Comparison of ENCODE assay signal across 8 mouse cellular contexts in the genomic region with DNA sequence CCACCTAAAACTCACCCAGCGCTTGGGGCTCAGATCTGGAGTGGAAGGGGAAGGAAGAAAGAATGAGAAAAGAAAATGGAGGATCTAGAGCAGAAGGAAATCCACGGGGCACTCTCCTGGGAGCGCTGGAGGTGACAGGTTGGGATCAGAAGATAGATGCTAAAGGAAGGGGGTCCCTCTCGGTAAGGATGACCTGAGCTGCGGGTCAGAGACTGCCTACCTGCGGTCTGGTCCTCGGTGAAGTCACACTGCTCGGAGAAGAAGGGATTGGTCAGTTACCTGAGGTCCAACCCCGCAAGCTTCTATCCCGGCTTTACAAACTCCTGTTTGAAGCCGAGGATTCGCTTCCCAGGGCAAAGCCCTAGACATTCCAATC. TPM values are rescaled to one million over a fixed set of nuclear protein-coding genes. Genes with fewer than 3 reads are reported as not detected.
DNase-seq lines count a peak whose midpoint lies in the region; ATAC-seq and TF ChIP-seq lines count a peak whose summit lies in the region.

No protein-coding gene starts in this region.

- H3K27ac ChIP-seq in heart, embryonic 15.5 days = peak overlapping the region; percentile 98
- peak overlapping the region; percentile 51 for H3K27ac ChIP-seq in ES-E14 (ENCODE audit: insufficient read depth, low read depth, low read length, poor library complexity, severe bottlenecking)
- peak overlapping the region; percentile 78 for H3K27ac ChIP-seq in forebrain, embryonic 11.5 days (ENCODE audit: low read depth, low read length)
- peak overlapping the region; percentile 91 for H3K27ac ChIP-seq in liver, embryonic 13.5 days

- peaks cover 67% of the 10 kb centered on the region for H3K4me1 ChIP-seq in heart, embryonic 15.5 days (replicated peaks)
- H3K4me1 ChIP-seq in ES-E14 (ENCODE audit: control insufficient read depth in 2 of 2, insufficient read depth in 2 of 2, low read length in 2 of 2, poor library complexity in 1 of 2) = peaks cover 2 to 33% of the 10 kb centered on the region in 2 experiments; a peak in 3 of 4 replicates
- H3K4me1 ChIP-seq in forebrain, embryonic 11.5 days (replicated peaks; ENCODE audit: control insufficient read depth, insufficient read depth, low read length) = peaks cover 12% of the 10 kb centered on the region
- H3K4me1 ChIP-seq in liver, embryonic 13.5 days (replicated peaks) = peaks cover 66% of the 10 kb centered on the region

- 0% methylated on average over 12 of the region's 12 CpGs for WGBS in heart, embryonic 15.5 days
- 0% methylated on average over 12 of the region's 12 CpGs for WGBS in forebrain, embryonic 11.5 days
- WGBS in liver, embryonic 13.5 days (ENCODE audit: insufficient replicate concordance) = 1% methylated on average over 12 of the region's 12 CpGs

- H3K4me2 ChIP-seq in heart, embryonic 15.5 days = peak overlapping the region; percentile 77
- H3K4me2 ChIP-seq in forebrain, embryonic 11.5 days (ENCODE audit: low read depth, low read length, severe bottlenecking) = peak overlapping the region; percentile 86
- H3K4me2 ChIP-seq in liver, embryonic 13.5 days = peak overlapping the region; percentile 93

- peaks cover 23% of the 10 kb centered on the region for H3K36me3 ChIP-seq in heart, embryonic 15.5 days
- H3K36me3 ChIP-seq in ES-E14 (ENCODE audit: control insufficient read depth, insufficient read depth, low read length, poor library complexity, severe bottlenecking) = peaks cover 31% of the 10 kb centered on the region
- H3K36me3 ChIP-seq in forebrain, embryonic 11.5 days (ENCODE audit: control insufficient read depth, insufficient read depth, low read length) = peaks cover 10% of the 10 kb centered on the region; the same call in 1 of the 2 replicates
- H3K36me3 ChIP-seq in liver, embryonic 13.5 days = peaks cover 40% of the 10 kb centered on the region

- H3K4me3 ChIP-seq in heart, embryonic 15.5 days = peak overlapping the region; percentile 93
- H3K4me3 ChIP-seq in ES-E14 (ENCODE audit: insufficient read depth in 1 of 2, low read depth in 1 of 2, low read length in 2 of 2, poor library complexity in 1 of 2, severe bottlenecking in 1 of 2) = peak overlapping the region; percentile 83 to 95
- H3K4me3 ChIP-seq in forebrain, embryonic 11.5 days (ENCODE audit: low read depth, low read length) = peak overlapping the region; percentile 78
- peak overlapping the region; percentile 88 for H3K4me3 ChIP-seq in liver, embryonic 13.5 days (replicated peaks)

- H3K9me3 ChIP-seq in heart, embryonic 15.5 days (replicated peaks) = no peaks in the 10 kb centered on the region
- H3K9me3 ChIP-seq in ES-E14 (ENCODE audit: control insufficient read depth, insufficient read depth, low read depth, low read length) = no peaks in the 10 kb centered on the region
- H3K9me3 ChIP-seq in forebrain, embryonic 11.5 days (ENCODE audit: control insufficient read depth, low read length) = no peaks in the 10 kb centered on the region
- no peaks in the 10 kb centered on the region for H3K9me3 ChIP-seq in liver, embryonic 13.5 days (replicated peaks)

- in situ Hi-C loops in ES-E14 (cut with MboI; ENCODE audit: low sequenced_read_pairs in 2 of 2, unreplicated experiment in 2 of 2) = no loop called here

- intact Hi-C loops in gastrocnemius, postnatal 14 days (cut with DNase I; ENCODE audit: low total_unique reads) = no loop called here

- peak overlapping the region; percentile 95 for H3K9ac ChIP-seq in heart, embryonic 15.5 days
- H3K9ac ChIP-seq in ES-E14 (ENCODE audit: insufficient read depth, low read depth, low read length, poor library complexity, severe bottlenecking) = peak overlapping the region; percentile 82
- peak overlapping the region; percentile 88 for H3K9ac ChIP-seq in forebrain, embryonic 11.5 days (ENCODE audit: low read length)
- H3K9ac ChIP-seq in liver, embryonic 13.5 days = peak overlapping the region; percentile 93

- ATAC-seq in heart, embryonic 15.5 days (replicated peaks; ENCODE audit: insufficient number of reproducible peaks, insufficient read depth, low FRiP score, low read depth) = peak; percentile 3; the same call in 1 of the 2 replicates
- no peak for ATAC-seq in forebrain, embryonic 11.5 days (replicated peaks; ENCODE audit: low FRiP score)
- peak; percentile 47 for ATAC-seq in liver, embryonic 13.5 days (ENCODE audit: low read depth)

- no peak for DNase-seq in heart, adult 9 months (ENCODE audit: low spot score in 2 of 2)
- no peak for DNase-seq in ES-E14 (ENCODE audit: low read depth, low spot score)
- DNase-seq in forebrain, embryonic 11.5 days (ENCODE audit: low spot score) = no peak
- no peak for DNase-seq in liver, embryonic 13.5 days
- DNase-seq in thymus, postnatal 4 days = no peak
- no peak for DNase-seq in left cerebral cortex, adult 11 months (ENCODE audit: low spot score)
- no peak for DNase-seq in gastrocnemius, postnatal 14 days

- H3K27me3 ChIP-seq in heart, embryonic 15.5 days = no peaks in the 10 kb centered on the region
- H3K27me3 ChIP-seq in forebrain, embryonic 11.5 days (ENCODE audit: control insufficient read depth, insufficient read depth, low read length) = no peaks in the 10 kb centered on the region
- no peaks in the 10 kb centered on the region for H3K27me3 ChIP-seq in liver, embryonic 13.5 days

TF ChIP-seq in ES-E14, 5 proteins besides CTCF, POLR2A, EP300 and RAD21:
- TF ChIP-seq CHD2 (IDR thresholded peaks at IDR 0.05; ENCODE audit: low read depth, low read length) = no peak

RNA-seq across cellular contexts. Expression of gene Myl6, which starts 0.6 kb away (rescaled TPM):
- polyA plus RNA-seq in heart, embryonic 15.5 days (2015; fragmentation: Nextera tagmentation; extraction: Ambion mirVana) = 1,051 and 1,154 TPM in 2 replicates
- total RNA-seq in ES-E14 (2012; rRNA removed) = 894 and 1,090 TPM in 2 replicates
- polyA plus RNA-seq in forebrain, embryonic 11.5 days (2014; fragmentation: Nextera tagmentation; extraction: Ambion mirVana) = 620 and 659 TPM in 2 replicates
- 498 and 524 TPM in 2 replicates for polyA plus RNA-seq in liver, embryonic 13.5 days (2015; fragmentation: Nextera tagmentation; extraction: Ambion mirVana)
- total RNA-seq in gastrocnemius, postnatal 14 days (2021) = 100 to 1,000 TPM; 214 to 276 TPM

RNA-seq across cellular contexts. Expression of gene Myl6b, which starts 5.2 kb away (rescaled TPM):
- 4.3 and 4.6 TPM in 2 replicates for polyA plus RNA-seq in heart, embryonic 15.5 days (2015; fragmentation: Nextera tagmentation; extraction: Ambion mirVana)
- total RNA-seq in ES-E14 (2012; rRNA removed) = 2.0 and 3.7 TPM in 2 replicates
- 3.0 and 3.4 TPM in 2 replicates for polyA plus RNA-seq in forebrain, embryonic 11.5 days (2014; fragmentation: Nextera tagmentation; extraction: Ambion mirVana)
- 1.2 and 1.3 TPM in 2 replicates for polyA plus RNA-seq in liver, embryonic 13.5 days (2015; fragmentation: Nextera tagmentation; extraction: Ambion mirVana)
- 100 to 1,000 TPM in 1 of 2 experiments, 10 to 100 TPM in 1; 54.6 to 180 TPM for total RNA-seq in gastrocnemius, postnatal 14 days (2021)

RNA-seq across cellular contexts. Expression of gene Esyt1, which starts 32.4 kb away (rescaled TPM):
- 19.4 and 29.0 TPM in 2 replicates for polyA plus RNA-seq in heart, embryonic 15.5 days (2015; fragmentation: Nextera tagmentation; extraction: Ambion mirVana)
- total RNA-seq in ES-E14 (2012; rRNA removed) = 62.7 and 135 TPM in 2 replicates
- 15.2 and 18.1 TPM in 2 replicates for polyA plus RNA-seq in forebrain, embryonic 11.5 days (2014; fragmentation: Nextera tagmentation; extraction: Ambion mirVana)
- polyA plus RNA-seq in liver, embryonic 13.5 days (2015; fragmentation: Nextera tagmentation; extraction: Ambion mirVana) = 9.9 and 10.6 TPM in 2 replicates
- 10 to 100 TPM; 21.6 to 24.0 TPM for total RNA-seq in gastrocnemius, postnatal 14 days (2021)

RNA-seq across cellular contexts. Expression of gene Smarcc2, which starts 34.3 kb away (rescaled TPM):
- polyA plus RNA-seq in heart, embryonic 15.5 days (2015; fragmentation: Nextera tagmentation; extraction: Ambion mirVana) = 59.2 and 60.3 TPM in 2 replicates
- total RNA-seq in ES-E14 (2012; rRNA removed) = 18.9 and 22.8 TPM in 2 replicates
- polyA plus RNA-seq in forebrain, embryonic 11.5 days (2014; fragmentation: Nextera tagmentation; extraction: Ambion mirVana) = 139 and 144 TPM in 2 replicates
- 18.5 and 30.1 TPM in 2 replicates for polyA plus RNA-seq in liver, embryonic 13.5 days (2015; fragmentation: Nextera tagmentation; extraction: Ambion mirVana)
- 10 to 100 TPM; 43.4 to 44.6 TPM for total RNA-seq in gastrocnemius, postnatal 14 days (2021)

RNA-seq across cellular contexts. Expression of gene Zc3h10, which starts 54.3 kb away (rescaled TPM):
- polyA plus RNA-seq in heart, embryonic 15.5 days (2015; fragmentation: Nextera tagmentation; extraction: Ambion mirVana) = 10.2 and 11.0 TPM in 2 replicates
- 18.8 and 19.5 TPM in 2 replicates for total RNA-seq in ES-E14 (2012; rRNA removed)
- polyA plus RNA-seq in forebrain, embryonic 11.5 days (2014; fragmentation: Nextera tagmentation; extraction: Ambion mirVana) = 16.3 and 17.5 TPM in 2 replicates
- 6.2 and 7.1 TPM in 2 replicates for polyA plus RNA-seq in liver, embryonic 13.5 days (2015; fragmentation: Nextera tagmentation; extraction: Ambion mirVana)
- 1 to 10 TPM; 5.0 to 6.4 TPM for total RNA-seq in gastrocnemius, postnatal 14 days (2021)
